Mouse (Mus musculus) layer of hippocampus, adult 11-12 months (tissue): Measurements from ENCODE around the gene Ttc7b.

Experiments
- DNase-seq: peaks from one replicate; pipeline ENCODE4 v3.0.0; 2022; ENCODE audit warnings: low spot score

Ttc7b gene

DNA sequence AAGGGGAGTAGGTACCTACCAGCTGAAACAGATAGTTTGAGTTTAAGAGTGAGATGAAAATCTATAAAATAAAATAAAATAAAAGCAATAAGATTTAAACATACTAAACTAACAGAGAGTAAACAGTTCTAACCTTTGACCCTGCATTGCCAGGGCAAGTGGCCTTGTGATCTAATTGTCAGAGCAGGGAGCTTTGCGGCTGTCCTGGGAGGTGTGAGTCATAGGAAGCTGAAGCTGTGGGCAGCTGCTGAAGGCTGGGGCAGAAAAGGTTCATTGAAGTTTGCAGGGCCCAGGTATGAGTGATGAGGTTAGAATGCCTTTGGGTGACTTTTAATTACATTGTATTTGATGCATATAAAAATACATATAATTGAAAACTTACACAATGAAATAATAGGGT is 5.3 kb upstream of the Ttc7b start:
- DNase-seq = no peak

DNA sequence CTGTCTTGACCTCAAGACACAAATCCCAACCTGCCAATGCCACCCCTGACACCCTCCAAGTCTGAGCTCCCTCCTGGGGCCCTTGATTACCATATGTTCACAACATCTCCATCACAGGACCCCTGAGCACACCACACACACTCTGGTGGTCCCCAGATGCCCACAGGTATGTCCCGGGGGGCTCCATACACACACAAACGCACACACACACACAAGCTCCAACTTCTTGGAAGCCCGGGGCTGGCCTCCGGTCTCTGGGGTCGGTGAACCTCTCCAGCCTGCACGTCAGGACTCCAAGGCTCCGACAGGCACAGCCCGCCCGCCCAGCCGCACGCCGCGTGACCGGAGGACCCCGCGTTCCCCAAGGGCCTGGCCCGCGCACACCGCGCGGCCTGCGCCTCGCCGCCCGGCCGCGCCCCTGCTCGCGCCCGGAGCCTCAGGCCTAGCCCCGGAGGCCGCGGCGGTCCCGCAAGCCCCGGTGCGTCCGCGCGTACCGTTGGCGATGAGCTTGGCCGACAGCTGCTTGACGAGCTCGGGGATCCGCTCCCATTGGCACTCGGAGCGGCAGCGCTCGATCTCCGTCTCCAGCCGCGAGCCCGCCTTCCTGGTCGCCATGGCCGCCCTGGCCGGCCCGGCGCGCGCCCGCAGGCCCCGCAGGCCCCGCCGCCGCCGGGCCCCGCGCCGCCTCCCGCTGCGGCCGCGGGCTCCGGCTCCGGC is 391 bp downstream of the Ttc7b start:
- peak; percentile 51 for DNase-seq

DNA sequence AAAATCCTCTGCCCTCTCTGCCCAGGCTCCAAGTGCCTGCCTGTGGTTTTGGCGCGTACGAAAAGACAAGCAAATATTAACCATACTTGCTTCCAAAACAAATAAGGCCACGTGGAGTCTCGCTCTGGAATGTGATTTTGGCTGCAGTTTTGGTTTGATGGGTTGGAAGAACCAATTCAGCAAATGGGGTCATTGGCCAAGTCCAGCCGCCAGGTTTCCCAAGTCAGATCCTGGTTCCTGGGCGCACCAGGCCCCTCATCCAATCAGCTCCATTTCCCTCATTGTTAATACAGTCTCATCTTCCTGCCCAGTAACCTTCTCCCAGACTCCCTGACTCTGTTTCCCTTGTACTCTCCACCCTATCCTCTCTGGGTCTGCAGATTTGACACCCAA is 946 bp downstream of the Ttc7b start:
- peak; percentile 22 for DNase-seq

- DNase-seq = no peak
These were observed 3.3 kb downstream of the Ttc7b start for GRCm38 (mm10) chr12:100517371-100517770.

- no peak for DNase-seq
These were observed 4.3 kb downstream of the Ttc7b start for GRCm38 (mm10) chr12:100516161-100516838.

- DNase-seq = no peak
These were observed 5.1 kb downstream of the Ttc7b start for GRCm38 (mm10) chr12:100515493-100515892.

DNA sequence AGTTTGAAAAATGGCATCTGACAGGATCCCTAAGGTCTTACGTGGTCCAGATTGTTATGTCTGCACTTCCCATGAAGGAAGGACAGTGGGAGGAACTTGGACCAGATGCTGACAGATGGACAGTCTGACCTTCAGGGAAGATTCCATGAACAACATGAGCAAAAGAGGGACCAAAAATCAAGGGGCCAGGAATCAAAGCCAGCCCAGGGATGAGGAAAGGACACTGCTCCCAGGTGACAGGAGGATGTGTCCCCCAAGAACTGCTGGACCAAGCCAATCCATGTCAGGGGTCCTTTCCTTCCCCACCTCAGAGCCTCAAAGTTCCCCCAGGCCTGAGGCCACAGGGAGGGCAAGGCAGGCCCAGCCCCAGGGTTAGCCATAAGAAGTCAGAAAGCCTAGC is 6.0 kb downstream of the Ttc7b start:
- DNase-seq = no peak

DNA sequence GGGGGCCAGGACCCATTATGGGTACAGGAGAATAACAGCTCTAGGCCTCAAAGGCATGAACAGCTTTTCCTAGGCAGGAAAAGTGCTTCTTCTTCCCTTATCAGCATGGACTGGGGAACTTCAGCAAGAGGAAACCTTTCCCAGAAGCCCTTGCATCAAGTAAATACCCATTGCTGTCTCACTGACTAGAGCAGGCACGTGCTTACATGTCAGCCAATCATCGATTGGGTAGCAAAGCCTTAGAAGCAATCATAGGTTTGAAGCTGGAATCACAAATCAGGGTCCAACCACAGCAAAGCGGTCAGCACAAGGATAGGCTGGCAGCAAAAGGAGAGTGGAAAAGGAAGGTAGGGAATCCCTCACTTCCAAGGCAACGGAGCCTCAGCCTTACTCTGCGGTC is 7.5 kb downstream of the Ttc7b start:
- no peak for DNase-seq

DNA sequence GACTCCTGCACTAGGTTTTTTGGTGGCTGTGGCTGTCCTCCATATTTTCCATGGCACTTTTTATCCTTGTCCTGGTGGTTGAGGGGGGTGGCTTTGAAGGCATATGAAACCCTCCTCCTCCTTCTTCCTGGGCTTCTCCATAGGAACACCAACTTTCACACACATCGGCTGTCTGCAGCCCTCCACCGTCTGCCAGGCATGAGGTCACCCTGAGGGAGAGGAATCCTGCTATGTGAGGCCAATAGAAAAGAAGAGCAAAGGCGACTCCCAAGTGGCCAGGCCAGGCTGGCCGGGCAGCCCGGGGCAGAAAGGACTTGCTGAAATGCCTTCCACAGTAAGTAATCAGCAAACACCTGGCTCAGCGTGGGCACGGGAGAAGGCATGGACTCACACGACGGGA is 8.0 kb downstream of the Ttc7b start:
- no peak for DNase-seq

- DNase-seq = no peak
These were observed 10.9 kb downstream of the Ttc7b start for GRCm38 (mm10) chr12:100509615-100510282.

DNA sequence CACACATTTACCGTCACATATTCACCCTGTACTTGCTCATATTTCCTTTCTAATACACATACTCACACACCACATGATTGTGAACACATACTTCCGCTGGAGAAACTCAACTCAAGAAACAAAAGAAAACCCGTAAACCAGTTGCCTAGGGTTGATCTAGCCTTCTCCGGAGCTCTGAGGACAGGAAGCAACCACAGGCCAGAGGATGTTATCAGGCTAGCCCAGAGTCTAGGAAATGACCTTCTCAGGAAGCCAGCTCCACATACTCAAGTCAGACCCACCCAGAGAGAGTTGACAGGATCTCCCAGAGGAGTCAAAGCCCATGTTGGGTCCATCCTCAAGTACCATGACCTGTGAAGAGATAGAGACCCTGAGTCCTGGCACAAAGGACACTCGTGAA is 12.0 kb downstream of the Ttc7b start:
- DNase-seq = no peak

- DNase-seq = no peak
These were observed 15.1 kb downstream of the Ttc7b start for GRCm38 (mm10) chr12:100505484-100505883.

DNA sequence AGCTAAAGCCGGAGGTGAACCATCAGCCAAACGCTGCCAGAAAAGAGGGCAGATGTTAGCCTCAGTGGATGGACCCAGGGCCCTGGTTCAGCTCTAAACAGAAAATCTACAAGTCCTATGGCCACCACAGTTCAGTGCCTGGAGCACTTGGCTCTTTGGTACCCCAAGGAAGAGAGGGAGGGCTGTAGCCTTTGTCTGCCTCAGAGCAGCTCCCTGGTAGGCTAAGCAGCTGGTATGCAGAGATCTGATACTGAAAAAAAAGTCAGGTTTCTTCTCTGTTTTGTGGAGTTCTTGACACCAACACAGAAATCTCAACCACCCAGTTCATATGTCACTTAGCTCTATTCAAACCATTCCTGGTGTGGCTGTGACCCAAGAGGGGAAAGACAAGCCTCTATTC is 16.0 kb downstream of the Ttc7b start:
- no peak for DNase-seq

GRCm38 (mm10) chr12:100503659-100504058 is 17.0 kb downstream of the Ttc7b start:
- DNase-seq = no peak

DNA sequence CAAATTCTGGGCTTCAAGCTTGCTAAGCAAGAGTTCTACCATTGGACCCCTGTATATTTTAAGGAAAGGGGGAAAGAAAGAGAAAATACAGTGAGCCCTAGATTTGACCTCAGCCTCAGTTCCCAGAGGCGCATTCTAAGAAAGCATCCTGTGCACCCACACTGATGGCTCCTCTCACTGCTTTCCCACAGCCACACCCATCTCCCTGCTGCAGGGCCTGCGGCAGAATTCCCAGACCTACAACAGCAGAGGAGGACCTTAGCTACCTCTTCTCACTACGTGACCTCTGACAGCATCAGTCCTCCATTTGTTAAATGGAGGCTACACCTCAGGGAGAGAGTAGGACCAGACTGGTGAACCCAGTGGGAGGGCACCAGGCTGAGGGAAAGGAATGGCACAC is 18.1 kb downstream of the Ttc7b start:
- DNase-seq = no peak

GRCm38 (mm10) chr12:100501261-100501660 is 19.4 kb downstream of the Ttc7b start:
- no peak for DNase-seq

GRCm38 (mm10) chr12:100499469-100499868 is 21.2 kb downstream of the Ttc7b start:
- DNase-seq = no peak

DNA sequence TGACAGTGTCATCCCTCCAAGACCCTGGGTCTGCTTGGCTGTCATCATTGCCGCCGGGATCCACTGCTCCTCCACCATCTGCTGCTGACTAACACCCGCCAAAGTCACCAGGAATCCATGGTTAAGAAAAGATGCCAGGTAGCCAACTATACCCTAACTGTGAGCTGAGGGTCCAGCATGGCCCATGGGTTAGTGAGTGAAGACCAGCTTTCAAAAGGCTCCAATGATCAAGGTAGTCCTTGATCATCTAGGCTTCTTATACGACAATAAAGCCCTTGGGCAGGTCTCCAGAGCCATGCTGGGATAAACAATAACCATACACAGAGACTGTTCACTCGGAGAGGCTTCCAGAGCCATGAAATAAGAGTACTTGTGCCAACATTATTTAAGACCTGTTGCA is 22.6 kb downstream of the Ttc7b start:
- DNase-seq = no peak

DNA sequence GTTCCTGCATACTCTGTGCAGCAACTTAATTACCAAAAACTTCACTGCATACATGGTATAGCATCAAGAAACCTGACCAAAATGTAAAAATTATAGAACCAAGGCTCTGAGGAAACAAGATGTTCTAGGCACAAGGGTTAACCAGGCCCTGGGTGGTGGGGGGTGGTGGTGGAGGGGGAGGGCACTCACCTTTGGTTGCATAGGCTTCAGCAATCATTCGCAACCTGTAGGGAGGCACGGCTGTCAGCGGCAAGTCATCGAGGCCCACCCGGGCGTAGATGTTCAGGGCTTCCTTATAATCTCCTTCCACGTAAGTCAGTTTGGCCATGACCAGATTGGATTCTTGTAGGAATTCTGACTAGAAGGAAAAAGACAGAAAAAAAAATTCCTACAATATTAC is 25.5 kb downstream of the Ttc7b start:
- no peak for DNase-seq

DNA sequence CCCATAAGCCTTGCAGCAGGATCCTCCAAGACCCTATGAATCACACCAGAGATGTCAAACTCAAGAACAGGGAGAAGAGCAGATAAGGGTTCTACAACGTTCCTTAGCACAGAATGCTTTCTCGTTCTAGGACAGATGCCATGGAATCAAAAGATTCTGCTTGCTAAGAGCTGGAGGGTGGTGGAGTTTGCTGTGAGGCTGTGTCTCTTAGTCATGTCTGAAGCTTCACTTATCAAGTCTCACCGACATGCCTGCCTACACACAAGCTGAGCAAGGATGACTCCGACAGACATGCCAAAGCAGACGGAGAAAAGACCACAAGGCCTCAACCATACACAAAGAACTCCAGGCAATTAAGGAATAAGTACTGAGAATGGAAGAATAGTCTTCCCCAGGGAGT is 27.4 kb downstream of the Ttc7b start:
- peak; percentile 29 for DNase-seq

GRCm38 (mm10) chr12:100492676-100493075 is 27.9 kb downstream of the Ttc7b start:
- no peak for DNase-seq

- DNase-seq = no peak
These were observed 28.5 kb downstream of the Ttc7b start for GRCm38 (mm10) chr12:100491967-100492611.

GRCm38 (mm10) chr12:100489799-100490198 is 30.8 kb downstream of the Ttc7b start:
- DNase-seq = no peak
